Mouse (Mus musculus) testis, adult 2 months (tissue): ENCODE measurements around the gene Cactin.

Experiments used
- CTCF ChIP-seq: fragments of 200-500 bp; IDR thresholded peaks from 2 replicates; pipeline ENCODE4 v1.5.1; 2012; ENCODE audit warnings: low read depth, mild to moderate bottlenecking, inconsistent platforms, low read length, moderate library complexity; ENCODE audit not compliant: control insufficient read depth, insufficient read depth, insufficient replicate concordance
- POLR2A ChIP-seq: fragments of 200-500 bp; IDR thresholded peaks from 2 replicates; pipeline ENCODE4 v1.6.1; 2012; ENCODE audit warnings: low read depth, mild to moderate bottlenecking, inconsistent platforms, low read length, moderate library complexity; ENCODE audit not compliant: control insufficient read depth

DNA sequence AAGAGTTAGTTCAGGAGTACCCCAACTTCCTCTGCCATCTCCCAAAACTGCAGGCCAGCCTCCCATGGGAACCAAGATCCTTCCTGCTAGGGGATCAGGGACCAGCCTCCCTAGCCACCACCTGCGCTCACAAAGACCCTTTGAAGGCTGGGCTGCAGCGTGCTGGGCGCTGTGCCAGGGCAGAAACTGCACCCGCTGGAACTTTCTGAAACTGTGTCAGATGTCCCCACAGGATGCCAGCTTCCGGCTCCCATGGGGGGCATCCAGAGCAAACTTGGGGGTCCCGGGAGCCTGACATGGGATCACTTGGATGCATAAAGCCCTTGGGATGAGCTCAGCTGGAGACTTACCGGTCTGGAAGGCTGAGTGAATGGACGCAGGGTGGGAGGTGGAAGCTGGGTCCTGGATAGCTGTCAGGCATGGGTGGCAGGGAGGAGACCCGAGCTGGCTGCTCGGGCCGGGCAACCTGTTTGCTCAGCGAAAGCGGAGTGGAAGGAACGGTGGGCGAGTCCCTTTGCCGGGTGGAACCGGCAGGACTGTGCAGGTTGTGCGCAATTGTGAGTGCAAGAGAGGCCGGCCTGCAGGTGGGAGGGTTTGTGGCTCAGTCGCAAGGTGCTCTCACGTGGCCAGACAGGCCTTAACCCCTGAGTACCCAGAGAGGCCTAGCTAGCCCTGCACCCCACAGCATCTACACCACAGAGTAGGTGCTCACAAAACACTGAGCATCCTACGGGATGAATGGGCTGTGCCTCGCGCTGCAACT is 30.0 kb upstream of the Cactin start:
- TF ChIP-seq POLR2A (no peak), CTCF (no peak)
